Mouse (Mus musculus) kidney, adult 2 months (tissue): ENCODE measurements around the gene Marveld1. TPM values are rescaled to one million over a fixed set of nuclear protein-coding genes. Genes with fewer than 3 reads are reported as not detected.

Experiments used
- DNase-seq: peaks from one replicate; pipeline ENCODE4 v3.0.0; 2021
- H3K27ac ChIP-seq: fragments of 200-500 bp; 2 replicates; pipeline ENCODE4 v1.5.1; 2012; ENCODE audit warnings: low read depth, low read length, control low read depth, inconsistent platforms; ENCODE audit not compliant: insufficient read depth
- H3K27me3 ChIP-seq: fragments of 200-500 bp; replicated peaks from 2 replicates; pipeline ENCODE4 v1.6.1; 2012; ENCODE audit warnings: mild to moderate bottlenecking, moderate library complexity, low read length, inconsistent platforms; ENCODE audit not compliant: control insufficient read depth, insufficient read depth
- H3K36me3 ChIP-seq: fragments of 200-500 bp; 2 replicates; pipeline ENCODE4 v1.6.1; 2012; ENCODE audit warnings: mild to moderate bottlenecking, moderate library complexity, low read length, inconsistent platforms; ENCODE audit not compliant: control insufficient read depth, insufficient read depth
- H3K4me1 ChIP-seq: fragments of 200-500 bp; 2 replicates; pipeline ENCODE4 v1.6.1; 2011; ENCODE audit warnings: low read length; ENCODE audit not compliant: control insufficient read depth, insufficient read depth
- H3K4me3 ChIP-seq: fragments of 200-500 bp; 2 replicates; pipeline ENCODE4 v1.5.1; 2011; ENCODE audit warnings: mild to moderate bottlenecking, low read depth, low read length, control low read depth; ENCODE audit not compliant: insufficient read depth
- CTCF ChIP-seq: fragments of 200-500 bp; conservative IDR thresholded peaks from 2 replicates; pipeline ENCODE4 v1.5.1; 2011; ENCODE audit warnings: low read depth, mild to moderate bottlenecking, control low read depth, low read length, moderate library complexity, mixed read lengths; ENCODE audit not compliant: insufficient read depth, insufficient read length
- POLR2A ChIP-seq: fragments of 200-500 bp; IDR thresholded peaks from one replicate; pipeline ENCODE4 v1.6.1; 2011; ENCODE audit warnings: low read depth, low read length, control low read depth
- WGBS: fragments of 180-500 bp; shearing (Covaris S2); methylation state at CpG from one replicate; pipeline ENCODE4 v1.1.7; 2018; 5-methylcytosine and 5-hydroxymethylcytosine counted together
- polyA plus RNA-seq: library from polyadenylated mRNA; depleted of rRNA; stranded (reverse); fragments of >200 nt; gene quantifications from 2 replicates; pipeline ENCODE4 v1.2.3, GENCODE M21; 2012

Marveld1 gene
- polyA plus RNA-seq, 1 experiment, result 44.6 TPM

DNA sequence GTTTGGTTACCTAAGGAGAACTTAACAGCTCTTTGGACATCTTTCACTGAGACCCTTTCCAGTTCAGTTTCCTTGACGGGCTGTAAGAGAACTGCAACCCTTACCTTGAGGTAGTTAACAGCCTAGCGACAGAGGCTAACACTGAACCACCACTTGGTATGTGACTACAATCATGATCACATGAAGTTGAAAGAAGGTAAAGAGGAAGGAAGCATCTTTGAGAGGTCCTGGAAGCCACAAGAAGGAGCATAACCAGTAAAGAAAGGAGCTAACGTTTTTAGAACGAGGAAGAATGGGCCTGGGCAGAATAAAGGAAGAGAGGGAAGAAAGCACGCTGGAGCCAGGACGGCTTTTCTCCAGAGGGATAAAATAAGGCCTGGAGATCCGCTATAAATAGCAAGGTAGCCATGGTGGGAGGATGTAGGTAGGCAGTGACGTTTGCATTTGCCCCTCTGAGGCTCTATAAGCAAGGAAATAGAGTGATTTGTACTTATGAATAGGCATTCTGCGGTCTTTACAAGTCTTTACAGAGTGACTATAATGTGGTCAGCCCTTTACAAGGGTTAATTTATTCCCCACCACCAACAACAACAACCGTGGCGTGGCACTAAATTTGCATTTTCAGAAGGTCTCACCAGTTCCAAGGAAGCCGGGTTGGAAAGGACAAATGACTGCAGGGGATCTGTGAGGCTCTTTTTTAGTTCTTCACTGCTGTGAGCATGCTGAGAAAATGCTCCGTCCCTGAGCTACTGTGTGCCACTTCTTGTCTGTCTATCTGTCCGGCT, 17.5 kb upstream of the Marveld1 start:
- Histone ChIP-seq H3K27ac (peak overlapping the region; percentile 96), H3K4me1 (peaks cover 10% of the 10 kb centered on the region; the same call in 1 of the 2 replicates), H3K4me3 (peak overlapping the region; percentile 51), H3K27me3 (no peaks in the 10 kb centered on the region), H3K36me3 (no peaks in the 10 kb centered on the region)
- WGBS, result 43% methylated on average over 14 of the region's 14 CpGs
- no peak for DNase-seq
- no peak for TF ChIP-seq POLR2A
- TF ChIP-seq CTCF, result no peak

DNA sequence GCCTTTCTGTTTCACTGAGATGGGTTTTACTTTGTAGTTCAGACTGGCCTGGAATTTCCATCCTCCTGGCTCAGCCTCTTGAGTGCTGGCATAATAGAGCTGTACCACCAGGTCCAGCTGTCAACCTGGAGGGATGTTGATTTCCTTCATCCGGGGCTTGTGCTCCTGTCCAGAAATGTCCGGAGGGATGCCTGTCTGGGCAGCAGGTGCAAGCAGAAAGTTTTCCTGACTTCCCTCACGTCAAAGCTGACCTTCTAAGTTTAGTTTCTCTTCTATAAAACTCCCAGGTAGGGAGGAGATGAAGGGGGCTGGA, 16.9 kb upstream of the Marveld1 start:
- TF ChIP-seq POLR2A, result no peak
- no peak for TF ChIP-seq CTCF
- Histone ChIP-seq H3K4me3 (no peak overlapping the region), H3K36me3 (no peaks in the 10 kb centered on the region), H3K4me1 (peaks cover 10% of the 10 kb centered on the region; the same call in 1 of the 2 replicates), H3K27ac (no peak overlapping the region), H3K27me3 (no peaks in the 10 kb centered on the region)
- no peak for DNase-seq
- WGBS, result 59% methylated on average over 3 of the region's 3 CpGs

DNA sequence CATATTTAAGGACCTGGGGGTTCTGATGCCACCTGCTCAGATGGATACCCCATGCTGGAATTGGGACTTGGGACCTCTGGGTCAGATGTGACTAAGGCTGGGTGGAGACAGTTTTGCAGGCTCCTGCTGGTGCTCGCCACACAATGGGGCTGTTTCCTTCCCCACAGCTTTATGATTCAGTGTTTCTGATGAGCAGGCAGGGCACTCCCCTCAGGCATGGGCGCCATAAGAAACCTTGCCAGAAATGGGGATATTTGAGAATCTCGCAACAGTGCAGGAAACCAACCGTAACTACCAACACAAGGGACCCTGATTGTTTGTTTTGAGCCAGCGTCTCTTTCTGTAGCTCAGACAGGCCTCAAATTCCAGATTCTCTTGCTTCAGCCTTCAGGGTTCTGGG, 16.1 kb upstream of the Marveld1 start:
- TF ChIP-seq POLR2A, result no peak
- TF ChIP-seq CTCF, result no peak
- no peak overlapping the region for H3K4me3 ChIP-seq
- H3K27me3 ChIP-seq, result no peaks in the 10 kb centered on the region
- peaks cover 10% of the 10 kb centered on the region; the same call in 1 of the 2 replicates for H3K4me1 ChIP-seq
- 73% methylated on average over 5 of the region's 5 CpGs for WGBS
- H3K36me3 ChIP-seq, result no peaks in the 10 kb centered on the region
- H3K27ac ChIP-seq, result peak overlapping the region; percentile 24; the same call in 1 of the 2 replicates
- DNase-seq, result no peak

DNA sequence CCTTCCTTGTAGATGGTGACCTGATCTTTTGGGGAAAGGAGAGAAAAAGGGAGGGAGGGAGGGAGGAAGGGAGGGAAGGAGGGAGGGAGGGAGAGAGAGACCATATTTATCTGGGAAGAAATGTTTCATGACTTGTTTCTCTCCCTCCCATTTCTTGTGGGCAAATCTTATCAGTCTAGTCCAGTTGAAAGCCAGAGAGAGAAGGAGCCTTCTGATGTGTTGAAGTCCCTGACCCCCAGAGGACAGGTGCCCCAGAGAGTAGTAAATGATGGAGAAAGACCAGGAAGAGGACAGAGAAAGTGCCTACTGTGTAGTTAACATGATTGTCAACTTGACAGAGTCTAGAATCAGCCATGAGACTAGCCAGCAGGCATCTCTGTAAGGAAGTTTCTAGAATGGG, 12.1 kb upstream of the Marveld1 start:
- TF ChIP-seq CTCF (no peak), POLR2A (no peak)
- no peaks in the 10 kb centered on the region for H3K36me3 ChIP-seq

DNA sequence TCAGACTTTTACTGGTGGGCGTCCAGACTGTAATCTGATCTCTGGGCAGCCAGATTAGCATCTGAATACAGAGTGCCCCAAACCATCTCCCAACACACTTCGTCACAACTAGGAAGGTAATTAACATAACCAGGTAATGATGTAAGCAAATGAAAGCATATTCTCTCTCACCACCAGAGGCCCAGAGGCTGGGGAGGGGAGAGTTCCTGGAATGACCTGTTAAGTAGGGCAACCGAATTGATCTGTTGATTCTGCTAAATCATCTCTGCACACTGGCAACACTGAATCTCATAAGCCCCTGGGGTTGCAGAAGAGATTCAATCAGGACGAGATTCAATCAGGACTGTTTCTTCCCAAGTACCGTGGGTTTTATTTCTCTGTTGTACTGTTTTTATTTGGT, 11.1 kb upstream of the Marveld1 start:
- TF ChIP-seq CTCF (no peak), POLR2A (no peak)
- WGBS, result 50% methylated on average over 5 of the region's 5 CpGs
- H3K36me3 ChIP-seq, result no peaks in the 10 kb centered on the region
- no peaks in the 10 kb centered on the region for H3K27me3 ChIP-seq
- no peaks in the 10 kb centered on the region for H3K4me1 ChIP-seq
- H3K4me3 ChIP-seq, result no peak overlapping the region
- no peak for DNase-seq
- no peak overlapping the region for H3K27ac ChIP-seq

More for the DNA sequence above, 12.1 kb upstream of the Marveld1 start:
- Histone ChIP-seq H3K27ac (no peak overlapping the region), H3K27me3 (no peaks in the 10 kb centered on the region), H3K4me3 (no peak overlapping the region), H3K4me1 (no peaks in the 10 kb centered on the region)
- DNase-seq, result no peak

DNA sequence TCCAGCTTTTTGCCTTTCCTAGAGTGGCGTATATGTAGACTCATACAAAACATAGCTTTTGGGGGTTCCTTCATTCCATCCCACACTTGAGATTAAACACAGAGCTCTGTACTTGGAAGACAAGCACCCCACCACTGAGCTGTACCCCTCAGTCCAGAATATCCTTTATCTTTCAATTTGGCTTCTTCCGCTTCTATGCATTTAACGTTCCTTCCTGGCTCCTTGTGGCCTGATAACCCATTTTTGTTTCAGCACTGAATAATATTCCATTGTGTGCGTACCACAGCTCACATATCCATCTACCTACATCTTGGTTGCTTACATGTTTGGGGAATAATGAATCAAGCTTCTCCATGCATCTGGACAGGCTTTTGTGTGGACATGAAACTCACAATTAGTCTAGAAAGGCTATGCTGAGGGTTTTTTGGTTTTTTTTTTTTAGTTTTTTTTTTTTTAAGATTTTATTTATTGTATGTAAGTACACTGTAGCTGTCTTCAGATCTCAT, 10.0 kb upstream of the Marveld1 start:
- H3K4me3 ChIP-seq, result no peak overlapping the region
- H3K4me1 ChIP-seq, result no peaks in the 10 kb centered on the region
- no peaks in the 10 kb centered on the region for H3K27me3 ChIP-seq
- 93% methylated on average over 4 of the region's 4 CpGs for WGBS
- H3K36me3 ChIP-seq, result no peaks in the 10 kb centered on the region
- DNase-seq, result no peak
- H3K27ac ChIP-seq, result no peak overlapping the region
- TF ChIP-seq POLR2A (no peak), CTCF (no peak)

DNA sequence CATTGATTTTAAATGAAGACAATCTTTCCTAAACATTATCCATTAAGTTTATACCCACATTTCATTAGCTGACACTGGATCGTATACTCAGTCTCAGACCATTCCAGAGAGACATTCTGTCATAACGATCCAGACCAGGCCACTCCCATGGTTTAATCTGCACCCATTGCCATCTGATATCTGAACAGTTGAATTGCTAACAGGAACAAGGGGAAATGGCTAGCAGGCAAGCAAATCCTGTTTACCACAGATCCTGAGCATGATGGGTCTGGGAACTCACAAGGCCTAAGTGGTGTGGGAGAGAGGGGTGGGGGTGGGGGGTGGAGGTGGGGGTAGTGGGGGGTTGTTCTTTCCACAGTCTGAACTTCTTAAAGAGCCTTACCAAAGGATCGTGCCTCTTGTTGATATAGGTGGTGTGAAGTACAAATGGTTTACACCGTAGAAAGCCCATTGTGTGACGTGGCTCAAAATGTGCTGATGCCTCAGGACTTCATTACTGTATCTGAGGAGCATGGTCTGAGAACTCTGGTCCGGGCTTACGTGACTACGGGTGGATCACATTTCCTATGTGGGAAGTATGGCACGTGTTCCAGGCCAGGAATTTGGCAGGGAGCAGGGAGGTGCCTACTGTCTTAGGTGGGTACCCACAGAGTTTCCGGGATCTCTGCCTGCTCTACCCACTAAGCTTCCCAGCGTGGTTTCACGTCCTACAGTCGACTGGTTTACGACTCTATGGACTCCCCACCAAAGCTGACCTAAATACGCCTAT, 8.5 kb upstream of the Marveld1 start:
- Histone ChIP-seq H3K4me1 (no peaks in the 10 kb centered on the region), H3K27ac (no peak overlapping the region), H3K27me3 (no peaks in the 10 kb centered on the region), H3K36me3 (no peaks in the 10 kb centered on the region), H3K4me3 (no peak overlapping the region)
- WGBS, result 74% methylated on average over 15 of the region's 15 CpGs
- no peak for TF ChIP-seq CTCF
- TF ChIP-seq POLR2A, result no peak
- no peak for DNase-seq
